Mouse (Mus musculus) adipocyte (in vitro differentiated cells): Measurements from ENCODE around the gene Tbx21.

Experiments used
- DNase-seq: peaks from one replicate; pipeline ENCODE4 v3.0.0-alpha.2; 2016; ENCODE audit warnings: low spot score

Tbx21 gene

DNA sequence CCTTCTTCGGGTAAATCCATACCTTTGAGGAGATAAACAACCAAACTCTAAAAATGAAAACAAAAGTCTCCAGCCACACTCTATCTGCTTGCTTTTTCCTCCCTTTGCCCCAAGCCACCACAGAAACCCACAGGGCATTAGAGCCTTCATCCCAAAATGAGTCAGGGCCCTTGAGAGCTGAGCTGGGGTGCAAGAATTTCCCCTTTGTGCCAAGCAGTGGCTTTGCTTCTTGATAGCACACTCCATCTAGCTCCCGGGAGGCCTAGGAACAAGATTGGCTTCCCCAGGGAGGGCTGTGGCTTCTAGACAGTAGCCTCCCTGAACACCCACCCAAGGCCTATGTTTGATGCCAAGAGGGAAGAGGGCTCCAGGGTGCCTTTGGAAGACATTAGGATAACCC is 16.6 kb upstream of the Tbx21 start:
- no peak for DNase-seq

DNA sequence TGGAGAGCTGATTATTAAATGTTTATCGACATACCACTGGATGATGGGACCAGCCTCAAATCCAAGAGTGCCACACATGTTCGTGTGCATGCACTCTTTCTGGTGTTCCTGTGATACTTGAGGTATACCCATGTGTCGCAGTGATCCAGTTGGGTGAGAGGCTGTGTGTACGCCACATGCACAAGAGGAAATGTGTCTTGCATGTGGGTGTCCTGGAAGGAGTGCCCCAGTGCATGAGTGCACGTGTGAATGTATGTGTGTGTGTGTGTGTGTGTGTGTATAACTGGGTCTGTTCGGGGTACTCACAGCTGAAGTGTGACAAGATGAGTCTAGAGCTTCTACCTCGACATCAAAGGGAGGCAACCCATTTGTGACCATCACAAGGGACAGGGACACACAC is 15.2 kb upstream of the Tbx21 start:
- DNase-seq: no peak

DNA sequence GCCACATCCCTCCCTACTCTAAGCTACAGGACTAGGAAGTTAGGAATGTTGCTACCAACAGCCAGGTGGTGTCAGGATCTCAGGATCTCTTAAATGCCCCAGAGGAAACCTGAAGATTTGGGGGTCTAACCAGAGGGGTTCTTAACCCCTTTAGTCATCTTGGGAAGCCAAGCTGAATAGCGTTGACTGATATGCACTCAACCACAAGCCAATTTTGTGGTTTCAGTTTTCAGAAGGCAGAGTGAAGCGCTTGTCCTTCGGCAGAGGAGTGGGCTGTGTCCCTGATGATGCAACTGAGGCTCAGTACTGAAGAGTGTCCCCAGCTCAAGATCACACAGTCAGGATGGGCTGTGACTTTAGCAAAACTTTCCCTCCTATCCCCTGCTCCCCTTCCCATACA is 13.8 kb upstream of the Tbx21 start:
- DNase-seq: no peak

DNA sequence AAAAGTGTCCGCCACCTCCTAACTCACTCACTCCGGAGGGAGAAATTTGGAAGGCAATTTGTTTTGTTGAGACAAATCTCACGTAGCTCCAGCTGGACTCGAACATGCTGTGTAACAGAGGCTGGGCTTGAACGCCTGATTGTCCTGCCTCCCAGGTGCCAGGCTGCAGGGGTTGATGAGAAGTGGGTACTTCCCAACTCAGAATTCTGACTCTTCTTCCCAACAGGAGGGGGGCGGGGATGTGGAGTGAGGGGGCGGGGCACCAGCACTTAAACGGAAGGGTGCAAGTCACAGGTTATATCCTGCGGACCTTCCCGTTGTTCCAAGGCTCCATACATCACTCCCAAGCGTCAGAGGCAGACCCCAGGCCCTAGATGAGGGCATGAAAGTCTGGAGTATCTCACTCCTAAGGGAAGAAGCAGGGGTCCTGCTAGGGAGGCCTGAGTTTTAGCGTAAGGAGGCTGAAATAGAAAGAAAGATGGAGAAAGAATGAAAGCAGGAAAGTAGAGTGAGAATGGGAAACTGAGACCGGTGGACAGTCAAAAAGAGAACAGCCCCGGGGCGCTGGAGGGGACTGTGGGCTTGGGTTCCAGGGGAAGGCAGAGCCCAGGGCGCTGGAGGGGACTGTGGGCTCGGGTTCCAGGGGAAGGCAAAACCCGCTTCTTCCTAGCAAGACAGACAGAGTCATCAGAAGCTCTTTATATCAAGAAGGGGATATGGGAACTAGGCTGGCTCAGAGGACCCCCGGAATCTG is 12.5 kb upstream of the Tbx21 start:
- no peak for DNase-seq

DNA sequence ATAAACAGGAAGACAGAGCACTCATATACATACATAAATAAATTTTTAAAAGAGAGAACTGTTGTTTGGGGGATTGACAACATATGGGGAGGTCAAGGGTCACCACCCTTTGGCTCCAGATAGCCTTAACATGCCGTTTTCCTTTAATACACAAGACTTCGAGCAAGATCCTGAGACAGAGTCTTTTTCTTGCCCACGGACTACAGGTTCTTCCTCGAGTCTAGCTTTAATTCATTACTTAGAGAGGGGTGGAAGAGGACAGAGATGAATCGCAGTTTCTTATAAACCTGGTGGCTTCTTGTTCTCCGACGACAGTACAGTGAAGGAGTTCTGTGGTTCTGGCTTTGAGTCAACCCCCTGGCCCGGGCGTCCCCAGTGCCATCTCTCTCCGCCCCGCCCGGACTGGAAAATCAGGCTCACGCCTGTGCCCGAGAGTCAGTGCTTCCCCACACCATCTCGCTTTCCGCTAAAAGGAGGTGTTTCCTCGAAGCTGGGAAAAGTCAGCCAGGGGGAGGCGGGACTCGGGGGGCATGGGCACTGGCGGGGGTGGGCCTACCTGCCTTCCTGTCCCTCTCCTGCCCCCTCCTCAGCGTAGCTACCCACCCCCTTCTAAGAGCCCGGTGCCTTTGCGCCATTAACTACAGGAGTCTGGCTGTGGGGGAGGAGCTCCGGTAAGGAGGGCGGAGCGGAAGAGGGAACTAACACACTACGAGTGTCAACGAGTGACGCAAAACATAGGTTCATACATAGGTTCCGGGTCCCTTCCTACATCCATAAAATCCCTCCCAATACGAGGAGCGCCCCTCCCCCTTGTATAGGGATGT is 11.7 kb upstream of the Tbx21 start:
- no peak for DNase-seq

DNA sequence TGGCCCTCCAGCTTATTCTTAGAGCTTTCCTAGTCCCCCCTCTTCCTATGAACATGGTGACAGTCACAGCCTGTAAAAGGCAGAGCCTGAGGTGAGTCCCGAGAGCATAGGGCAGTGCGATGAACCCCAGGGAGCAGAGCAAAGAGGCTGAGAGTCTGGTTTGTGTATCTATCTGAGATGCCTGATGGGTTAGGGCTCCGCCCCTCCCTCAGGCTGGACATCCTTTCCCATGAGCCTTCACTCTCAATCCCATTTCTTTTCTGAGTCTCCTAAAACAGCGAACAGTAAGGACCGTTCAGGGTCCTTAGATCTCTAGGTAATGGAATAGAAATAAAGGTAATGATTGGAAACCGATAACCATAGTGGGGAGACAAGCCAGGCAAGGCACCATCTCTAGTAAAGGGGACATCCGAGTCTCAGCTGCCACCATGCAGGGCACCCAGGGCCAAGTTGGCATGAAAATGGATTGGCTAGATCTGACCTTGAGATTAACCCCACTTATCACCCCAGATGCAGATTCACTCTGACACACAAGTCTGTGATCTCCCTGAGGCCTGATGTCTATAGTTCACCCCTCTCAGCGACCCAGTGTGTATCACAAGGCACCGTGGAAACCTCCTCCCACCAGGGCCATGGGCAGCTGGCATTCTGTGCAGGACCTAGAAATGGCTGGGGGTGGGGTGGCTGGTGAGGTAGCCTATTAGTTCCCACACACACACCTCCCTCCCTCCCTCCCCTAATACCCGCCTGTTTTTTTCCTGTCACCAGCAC is 9.3 kb upstream of the Tbx21 start:
- no peak for DNase-seq

DNA sequence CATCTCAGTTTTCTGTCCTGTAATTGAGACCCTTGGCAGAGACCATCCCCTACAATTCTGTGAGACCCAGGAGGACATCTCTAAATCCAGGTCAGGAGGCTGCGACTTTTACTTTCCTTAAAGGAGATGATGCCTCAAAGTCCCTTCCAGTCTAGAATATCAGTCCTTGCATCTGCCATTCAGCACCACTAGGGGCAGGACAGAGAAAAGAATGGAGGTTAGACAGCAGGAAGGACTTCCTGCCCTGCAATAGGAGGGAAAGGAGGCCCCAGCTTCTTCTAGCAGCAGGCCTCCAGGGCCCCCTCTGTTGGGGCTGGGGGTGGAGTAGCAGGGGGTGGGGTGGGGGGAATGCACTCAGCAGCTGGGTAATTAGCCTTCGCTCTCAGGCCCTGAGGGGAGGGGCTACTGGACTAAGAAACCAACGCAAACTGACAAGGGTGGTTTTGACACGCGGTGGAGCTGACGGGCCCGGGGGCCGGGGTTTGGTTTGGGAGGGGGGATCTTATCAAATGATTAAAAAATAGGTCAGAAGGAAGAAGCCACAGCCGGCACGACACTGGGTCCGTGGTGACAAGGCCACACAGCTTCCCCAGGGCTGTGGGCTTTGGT is 8.3 kb upstream of the Tbx21 start:
- no peak for DNase-seq

DNA sequence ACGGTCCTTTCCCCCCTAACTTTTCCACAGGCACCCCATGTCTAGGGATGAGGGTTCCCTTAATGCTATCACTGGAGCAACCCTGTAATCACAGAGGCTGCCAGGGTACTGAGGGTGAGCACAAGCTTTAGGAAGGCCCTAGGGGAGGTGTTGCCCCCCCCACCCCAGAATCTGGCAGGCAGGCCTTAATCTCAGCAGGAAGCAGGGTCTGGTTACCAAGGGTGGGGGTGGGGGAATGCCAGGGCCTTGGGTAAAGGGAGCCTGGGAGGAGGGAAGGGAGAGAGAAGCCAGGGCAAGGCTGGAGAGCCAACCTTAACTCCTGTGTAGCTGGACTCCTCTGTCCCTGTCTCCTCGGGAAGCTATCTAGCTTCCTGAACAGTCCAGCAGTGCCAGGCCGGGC is 5.5 kb upstream of the Tbx21 start:
- no peak for DNase-seq

DNA sequence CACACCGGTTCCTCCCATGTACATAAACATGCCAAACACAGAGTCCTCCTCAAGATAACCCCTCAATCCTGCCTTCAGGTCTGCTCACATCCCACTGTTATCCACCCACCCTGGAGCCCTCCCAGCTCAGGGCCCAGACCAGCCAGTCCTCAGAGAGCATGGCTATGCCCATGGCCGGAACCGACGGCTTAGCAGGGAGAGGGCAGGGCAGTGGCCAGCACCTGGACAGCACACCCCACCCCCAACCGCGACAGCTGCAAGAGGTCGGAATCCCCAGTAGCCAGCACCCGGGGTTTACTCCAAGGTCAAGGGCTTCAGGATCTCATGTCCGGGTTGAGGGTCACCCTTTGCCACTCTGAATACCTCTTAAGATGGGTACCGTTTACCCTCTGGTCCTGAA is 5.1 kb upstream of the Tbx21 start:
- no peak for DNase-seq

DNA sequence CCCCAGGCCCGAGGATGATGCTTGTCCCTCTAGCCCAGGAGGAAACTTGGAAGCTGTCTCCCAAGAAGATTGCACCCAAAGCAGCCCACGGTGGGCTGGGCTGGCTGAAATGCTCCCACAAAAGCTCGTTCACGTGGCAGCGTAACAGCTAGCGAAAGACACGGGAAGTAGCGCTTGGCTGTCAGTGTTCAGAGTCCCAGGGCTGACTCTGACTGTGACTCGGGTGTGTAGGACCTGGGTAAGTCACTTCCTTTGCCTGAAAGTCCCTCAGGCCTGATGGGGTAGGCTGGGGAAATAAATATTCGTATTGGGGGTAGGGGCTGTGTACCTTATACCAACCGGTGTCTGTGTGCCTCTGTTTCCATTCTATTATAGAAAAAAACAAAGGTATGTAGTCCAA is 666 bp upstream of the Tbx21 start:
- DNase-seq: no peak

DNA sequence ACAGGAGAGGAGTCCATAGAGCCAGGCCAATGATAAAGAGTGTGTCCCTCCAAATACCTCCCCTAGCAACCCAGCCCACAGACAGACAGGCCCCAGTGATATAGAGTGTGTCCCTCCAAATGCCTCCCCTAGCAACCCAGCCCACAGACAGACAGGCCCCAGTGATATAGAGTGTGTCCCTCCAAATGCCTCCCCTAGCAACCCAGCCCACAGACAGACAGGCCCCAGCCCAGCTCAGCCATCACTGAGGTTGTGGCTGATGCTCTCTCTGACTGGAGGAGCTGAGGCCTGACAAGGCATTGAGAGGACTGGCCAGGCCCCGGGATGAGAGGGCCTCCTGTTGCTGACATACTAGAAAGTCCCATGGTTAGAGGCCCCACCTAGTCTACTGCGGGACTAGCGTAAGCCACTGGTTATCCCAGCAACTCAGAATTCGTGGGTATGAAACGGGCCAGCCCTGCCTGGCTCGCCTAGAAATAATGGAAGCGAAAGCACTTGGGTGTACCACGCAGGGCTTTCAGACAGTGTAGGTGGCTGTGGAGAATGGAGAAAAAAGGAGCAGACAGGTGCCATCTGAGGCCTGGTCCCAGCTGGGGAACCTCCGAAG is 2.5 kb downstream of the Tbx21 start:
- no peak for DNase-seq

DNA sequence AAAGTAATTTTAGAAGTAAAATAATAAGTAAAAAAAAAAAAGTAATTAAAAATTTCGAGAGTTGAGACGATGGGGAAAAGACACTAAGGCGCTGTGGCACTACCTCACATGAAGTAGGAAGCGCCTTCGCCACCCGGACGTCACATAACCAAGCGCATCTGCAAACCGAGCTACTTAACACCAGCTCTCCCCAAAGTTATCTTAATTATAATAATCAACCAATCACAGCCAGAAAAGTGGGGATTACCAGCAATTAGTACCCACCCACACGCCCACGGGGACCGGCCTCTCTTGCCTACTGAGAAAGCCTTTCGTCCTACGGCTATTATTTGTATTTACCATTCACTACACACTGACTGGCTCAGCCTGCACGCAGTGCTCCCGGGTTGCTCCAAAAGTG is 6.2 kb downstream of the Tbx21 start:
- DNase-seq: no peak

DNA sequence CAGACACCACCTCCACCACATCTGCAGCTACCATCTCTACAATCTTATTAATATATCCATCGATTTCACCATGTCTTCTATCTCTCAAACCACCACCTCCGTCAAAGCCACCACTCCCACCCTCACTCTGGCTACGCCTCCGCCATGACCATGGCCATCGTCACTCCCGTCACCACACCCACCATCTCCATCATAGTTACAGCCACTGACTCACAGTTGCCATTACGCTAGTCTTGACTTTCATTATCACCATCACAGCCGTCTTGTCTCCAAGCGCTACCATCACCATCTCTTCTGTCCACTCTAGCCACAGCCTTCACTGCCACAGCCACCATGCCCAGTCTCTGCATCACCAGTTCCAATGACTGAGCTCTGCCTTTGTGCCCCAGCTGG is 11.0 kb downstream of the Tbx21 start:
- DNase-seq: no peak

DNA sequence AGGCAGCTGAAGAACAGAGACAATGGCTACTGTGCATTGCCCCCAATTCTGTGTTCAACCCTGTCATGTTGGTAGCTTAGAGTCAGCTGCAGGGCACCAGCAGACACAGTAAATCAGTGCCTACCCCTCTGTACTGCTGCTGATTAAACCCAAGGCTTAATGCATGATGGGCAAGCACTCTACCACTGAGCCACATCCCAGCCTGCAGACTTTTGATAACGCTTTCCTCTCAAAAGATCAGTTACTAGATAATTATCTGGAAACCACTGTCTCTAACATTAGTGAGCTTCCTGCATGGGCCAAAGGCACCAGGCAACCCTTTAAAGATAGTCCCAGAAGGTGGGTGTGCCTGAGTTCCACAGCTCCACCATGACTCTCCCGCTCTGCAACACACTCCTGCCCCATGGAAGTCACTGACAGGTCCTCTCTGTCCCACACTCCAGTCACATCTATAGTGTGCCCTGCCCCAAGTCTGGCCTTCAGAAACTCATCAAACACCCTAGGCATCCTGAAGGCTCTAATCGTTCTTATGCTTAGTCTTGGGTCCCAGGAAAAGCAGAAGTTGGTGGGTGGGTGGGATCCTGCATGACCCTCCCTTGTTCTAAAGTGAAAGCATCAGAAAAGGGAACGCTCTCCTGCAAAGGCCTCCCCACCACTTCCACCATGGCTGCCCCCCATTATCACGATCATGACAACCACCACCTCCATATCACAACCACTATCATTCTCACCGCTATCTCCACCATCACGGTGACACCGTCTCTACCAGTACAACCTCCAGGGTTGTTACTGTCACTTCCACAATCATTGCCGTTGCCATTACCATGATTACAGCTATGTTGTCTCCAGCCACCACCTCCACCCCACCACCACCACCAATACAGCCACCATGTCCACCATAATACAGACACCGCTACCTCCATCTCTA is 11.7 kb downstream of the Tbx21 start:
- DNase-seq: no peak

DNA sequence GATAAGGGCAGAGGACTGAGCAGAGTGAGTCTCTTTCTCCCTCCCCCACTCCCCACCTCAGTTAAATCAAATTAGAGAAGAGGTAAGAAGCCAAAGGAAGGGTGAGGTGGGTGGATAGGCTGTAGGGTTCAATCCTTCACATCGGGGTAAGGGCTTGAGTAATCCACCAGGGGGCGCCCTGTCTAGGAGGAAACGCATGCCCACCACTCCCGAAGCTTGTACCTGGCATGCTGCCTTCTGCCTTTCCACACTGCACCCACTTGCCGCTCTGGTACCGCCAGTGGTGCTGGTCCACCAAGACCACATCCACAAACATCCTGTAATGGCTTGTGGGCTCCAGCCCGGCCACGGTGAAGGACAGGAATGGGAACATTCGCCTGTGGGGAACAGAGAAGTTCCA is 13.4 kb downstream of the Tbx21 start:
- peak; percentile 11 for DNase-seq

DNA sequence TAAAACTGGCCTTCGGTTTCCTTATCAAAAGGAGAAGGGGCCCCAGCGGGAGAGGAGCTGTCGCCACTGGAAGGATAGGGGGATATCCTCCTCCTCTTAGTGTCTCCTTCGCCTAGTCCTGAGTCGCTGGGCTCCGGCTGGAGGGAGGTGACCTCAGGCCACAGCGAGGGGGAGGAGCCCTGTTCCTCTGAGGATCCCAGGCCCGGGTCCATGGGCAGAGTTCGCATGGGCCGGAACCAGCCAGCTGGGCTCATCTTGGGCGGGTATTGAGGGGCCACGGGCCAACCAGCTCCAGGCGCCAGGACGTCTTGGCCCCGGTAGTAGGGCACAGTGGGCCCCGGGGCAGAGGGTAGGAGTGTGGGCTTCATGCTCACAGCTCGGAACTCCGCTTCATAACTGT is 16.3 kb downstream of the Tbx21 start:
- no peak for DNase-seq

DNA sequence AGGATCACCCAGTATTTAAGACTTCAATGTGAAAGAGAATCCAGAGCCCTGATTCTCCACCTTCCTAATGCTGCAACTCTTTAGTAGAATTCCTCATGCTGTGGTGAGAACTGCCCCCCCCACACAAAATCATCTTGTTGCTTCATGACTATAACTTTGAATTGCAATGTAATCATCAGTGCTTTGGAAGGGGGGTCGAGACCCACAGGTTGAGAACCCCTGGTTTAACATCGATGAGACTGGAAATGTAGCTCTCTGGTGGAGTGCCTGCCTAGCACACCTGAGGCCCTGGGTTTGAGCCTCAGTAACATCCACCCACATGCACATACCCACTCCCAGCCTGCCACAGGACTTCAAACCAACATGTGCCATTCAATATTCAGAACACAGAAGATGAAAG is 20.5 kb downstream of the Tbx21 start:
- DNase-seq: no peak

DNA sequence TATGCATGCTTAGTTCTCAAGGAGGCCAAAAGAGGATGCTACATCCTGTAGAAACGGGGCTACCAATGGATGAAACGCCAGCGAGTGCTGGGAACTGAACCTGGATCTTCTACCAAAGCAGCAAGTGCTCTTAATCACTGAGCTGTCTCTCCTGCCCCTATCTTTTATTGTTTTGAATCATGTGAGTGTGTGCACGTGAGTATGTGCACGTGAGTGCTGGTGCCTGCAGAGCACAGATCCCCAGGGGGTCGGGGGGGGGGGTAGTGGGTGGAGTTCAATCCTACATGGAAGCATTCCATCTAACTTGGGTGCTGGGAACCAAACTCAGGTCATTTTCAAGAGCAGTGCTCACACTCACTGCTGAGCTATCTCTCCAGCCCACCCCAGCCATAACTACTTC is 28.8 kb downstream of the Tbx21 start:
- no peak for DNase-seq

DNA sequence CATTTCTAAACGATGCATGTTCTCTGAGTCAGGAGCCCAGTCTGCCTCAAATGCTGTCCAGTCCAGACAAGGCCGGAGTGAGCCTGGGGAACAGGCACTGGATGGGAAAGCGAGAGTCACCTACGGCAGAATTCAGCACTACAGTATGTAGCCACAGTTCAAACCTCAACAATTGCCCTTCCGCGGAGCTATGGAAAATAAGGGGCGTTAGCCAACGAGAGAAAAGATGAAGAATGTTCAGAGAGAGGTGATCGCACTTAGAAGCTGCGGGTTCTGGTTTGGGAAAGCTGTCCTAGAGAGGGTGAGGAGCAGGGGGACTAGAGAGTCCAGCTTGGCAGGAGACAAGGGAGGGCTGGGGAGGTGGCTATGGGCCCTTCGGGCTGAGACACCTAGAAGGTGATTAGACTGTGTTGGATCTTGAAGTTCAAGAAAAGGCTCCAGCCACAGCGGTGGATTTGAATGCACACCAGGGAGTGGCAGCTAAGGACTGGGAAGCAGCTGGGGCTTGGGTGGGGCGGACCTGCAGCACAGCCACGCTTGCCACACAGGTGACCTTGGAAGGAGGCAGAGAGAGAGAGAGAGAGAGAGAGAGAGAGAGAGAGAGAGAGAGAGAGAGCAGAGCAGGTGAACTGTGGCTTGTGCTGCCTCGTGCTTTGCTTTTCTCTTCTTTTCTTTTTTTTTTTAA is 30.2 kb downstream of the Tbx21 start:
- no peak for DNase-seq

DNA sequence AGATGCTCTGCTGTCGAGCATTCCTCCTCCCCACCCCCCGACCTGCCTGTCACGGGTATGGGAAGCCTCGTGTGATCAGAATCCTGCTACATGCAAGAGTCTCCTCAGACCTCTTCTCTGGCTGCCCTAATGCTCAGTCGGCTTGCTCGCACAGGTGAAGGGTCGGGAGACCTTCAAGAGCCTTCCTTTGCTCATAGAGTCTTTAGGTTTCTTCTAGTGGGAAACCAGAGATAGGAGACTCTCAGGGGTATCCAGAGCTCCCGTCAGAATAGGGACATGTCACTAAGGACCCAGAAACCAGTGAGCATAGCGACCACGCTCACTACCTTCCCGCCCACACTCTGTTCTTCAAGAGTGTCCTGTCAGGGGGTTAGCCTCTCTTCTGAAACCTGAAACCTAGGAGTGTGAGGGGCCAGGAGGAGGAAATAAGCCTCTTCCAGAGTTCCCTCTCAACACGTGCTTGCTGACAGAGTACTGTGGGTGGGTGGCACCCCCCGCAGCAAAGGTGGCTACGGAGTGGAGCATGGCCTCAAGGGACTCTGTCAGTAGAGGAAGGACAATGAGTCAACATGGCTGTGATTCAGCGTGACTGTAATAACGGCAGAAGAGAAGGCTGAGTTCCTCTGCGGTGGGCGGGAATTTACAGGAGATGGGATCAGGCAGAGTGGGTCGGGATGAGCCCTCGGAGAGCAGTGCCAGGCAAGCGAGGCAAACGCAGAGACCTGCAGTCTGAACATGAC is 31.6 kb downstream of the Tbx21 start:
- no peak for DNase-seq
